Mouse (Mus musculus): ENCODE measurements at regions not wholly inside any gene's neighbourhood (a gene's known extent, or its start where the extent isn't known, plus 50 kb on each side); places are given as distances from the start of the nearest gene placed in this dataset.
A peak's percentile ranks its signal among the peaks of the same experiment; 100 is the strongest.

DNA sequence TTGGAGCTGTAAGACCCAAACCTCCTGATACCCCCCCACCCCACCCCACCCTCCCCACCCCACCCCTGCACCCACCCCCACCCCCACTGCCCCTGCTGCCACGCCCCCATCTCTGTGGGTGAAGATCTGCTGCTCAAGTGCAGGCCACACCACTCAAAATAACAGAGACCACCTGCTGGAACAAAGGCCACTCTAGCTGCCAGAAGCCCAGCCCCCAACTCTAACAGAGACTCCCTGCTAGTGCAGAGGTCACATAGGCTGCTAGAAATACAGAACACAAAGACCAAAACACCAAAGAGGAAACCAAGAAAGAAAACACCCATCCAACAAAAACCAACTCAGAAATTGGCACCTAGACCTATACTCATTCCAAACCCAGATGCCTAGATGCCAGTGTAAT is 58.9 kb downstream of the Olfr267 start:
- no peak for DNase-seq

DNA sequence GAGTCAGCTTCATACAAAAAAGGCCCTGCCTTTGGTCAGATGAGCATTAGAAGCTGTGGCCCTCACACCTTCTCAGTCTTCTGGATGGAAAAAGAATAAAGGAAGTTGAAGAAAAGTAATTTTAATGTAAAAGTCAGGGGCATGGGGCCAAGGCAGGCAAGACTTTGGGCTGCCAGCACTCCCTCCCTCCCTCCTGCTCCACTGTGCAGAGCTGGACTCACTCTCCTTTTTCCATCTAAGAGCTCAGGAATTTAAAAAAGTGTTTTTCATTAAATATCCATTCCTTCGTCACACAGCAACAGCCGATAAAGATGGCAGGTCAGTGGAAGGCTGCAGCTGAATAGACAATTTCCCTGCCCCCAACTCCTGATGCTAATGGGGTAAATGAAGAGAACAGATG is 61.1 kb downstream of the Olfr267 start:
- no peak for DNase-seq

DNA sequence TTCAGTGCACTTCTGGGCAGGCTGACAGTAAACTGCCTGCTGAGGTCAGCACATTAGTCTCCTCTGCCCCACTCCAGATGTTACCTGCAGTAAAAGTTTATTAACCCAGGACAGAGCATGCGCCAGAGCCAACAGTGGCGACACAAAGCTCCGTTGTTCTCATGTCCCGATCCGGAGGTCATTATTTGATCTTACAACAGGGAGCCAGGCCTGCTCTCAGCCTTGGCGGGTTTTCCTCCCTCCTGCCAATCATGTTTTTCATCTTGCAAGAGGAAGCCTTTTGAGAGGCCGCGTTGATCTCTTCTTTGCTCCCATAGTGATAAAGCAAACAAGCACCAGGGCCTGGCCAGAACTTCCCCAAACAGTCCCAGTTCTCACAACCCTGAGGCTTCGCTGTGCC is 64.7 kb downstream of the Olfr267 start:
- no peak for DNase-seq

DNA sequence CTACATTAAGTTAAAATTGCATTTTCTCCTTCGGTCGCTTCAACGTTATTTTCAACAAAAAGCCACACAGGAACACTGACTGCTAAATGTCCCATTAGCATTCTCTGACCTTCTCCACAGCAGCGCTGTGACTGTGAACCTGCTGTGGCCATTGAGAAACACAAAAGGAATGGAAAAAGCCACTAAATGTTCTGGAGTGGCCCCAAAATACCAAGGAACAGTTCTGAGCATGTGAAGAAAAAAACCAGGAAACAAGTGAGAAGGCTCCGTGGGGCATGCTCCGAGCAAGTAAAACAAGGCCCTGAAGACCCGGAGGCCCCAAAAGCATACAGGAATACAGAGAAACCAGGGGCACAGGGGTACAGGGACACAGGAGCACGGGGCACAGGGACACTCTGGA is 66.8 kb downstream of the Olfr267 start:
- no peak for DNase-seq

DNA sequence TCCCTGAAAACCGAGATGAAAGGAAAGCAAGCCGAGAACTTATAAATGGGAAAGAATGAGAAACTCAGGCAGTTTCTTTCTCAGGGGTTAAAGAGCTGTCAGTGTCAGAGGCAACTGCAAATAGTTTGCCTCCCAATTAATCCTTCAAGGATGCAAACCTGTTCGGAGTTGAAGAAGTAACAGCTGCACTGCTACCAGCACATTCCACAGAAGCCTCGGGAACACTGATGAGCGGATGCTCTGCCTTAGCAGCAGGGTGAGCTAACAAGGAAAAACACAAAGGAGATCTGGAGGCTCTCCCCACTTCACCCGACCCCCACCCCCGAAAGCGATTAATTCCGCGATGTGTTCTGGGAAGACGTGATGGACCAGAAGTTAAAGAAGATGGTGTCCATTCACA is 71.1 kb downstream of the Olfr267 start:
- DNase-seq: no peak

DNA sequence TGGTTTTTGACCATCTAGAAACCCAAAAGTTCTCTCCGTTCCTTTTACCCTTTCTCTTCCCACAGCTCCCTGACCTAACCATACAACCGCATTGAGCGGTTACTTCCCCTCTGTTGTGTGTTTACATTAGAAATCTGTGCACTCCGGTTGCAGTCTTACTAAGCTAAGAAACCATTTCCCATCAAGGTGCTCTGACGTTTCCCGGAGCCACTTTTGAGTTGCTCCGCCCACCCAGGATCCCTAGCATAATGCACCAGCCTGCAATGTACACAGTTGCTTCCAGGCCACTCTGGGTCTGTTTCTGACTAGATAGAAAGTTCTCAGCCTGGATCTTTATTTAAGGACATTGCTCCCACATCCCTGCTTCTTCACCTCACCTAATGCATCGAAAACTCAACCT is 71.7 kb downstream of the Olfr267 start:
- DNase-seq: no peak

DNA sequence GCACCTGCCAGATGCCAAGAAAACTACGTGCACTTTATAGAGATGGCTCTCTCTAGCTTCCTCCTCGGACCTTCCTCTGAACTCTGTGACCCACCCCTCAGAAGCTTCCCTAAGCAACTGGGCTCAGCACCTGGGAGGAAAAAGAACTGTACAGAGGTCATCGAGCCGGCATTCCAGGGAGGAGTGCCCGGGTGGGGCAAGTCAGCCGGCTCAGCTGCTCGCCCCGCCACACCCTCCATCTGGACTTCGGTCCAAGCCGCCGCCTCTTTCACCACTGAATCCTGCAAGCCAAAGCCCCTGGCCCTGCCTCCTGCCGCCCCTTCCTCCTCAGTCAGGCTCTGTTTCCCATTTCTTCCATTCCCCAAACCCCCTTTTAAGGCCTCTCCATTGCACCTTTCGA is 73.3 kb downstream of the Olfr267 start:
- DNase-seq: peak; percentile 40 to 67

DNA sequence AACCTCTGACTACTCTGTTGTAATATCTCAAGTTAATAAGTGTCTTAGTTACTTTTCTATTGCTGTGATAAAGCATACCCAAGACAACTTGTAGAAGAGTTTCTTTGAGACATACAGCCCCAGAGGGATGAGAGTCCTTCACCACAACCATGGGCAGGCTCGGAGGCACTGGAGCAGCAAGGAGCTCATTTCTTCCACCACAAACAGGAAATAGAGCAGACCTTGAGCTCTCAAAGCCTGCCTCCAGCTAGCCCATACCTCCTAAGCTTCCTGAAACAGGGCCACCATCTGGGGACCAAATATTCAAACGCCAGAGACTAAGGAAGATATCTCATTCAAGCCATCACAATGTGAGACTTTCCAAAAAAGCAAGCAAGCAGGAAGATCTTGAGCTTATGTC is 74.6 kb downstream of the Olfr267 start:
- DNase-seq: no peak

DNA sequence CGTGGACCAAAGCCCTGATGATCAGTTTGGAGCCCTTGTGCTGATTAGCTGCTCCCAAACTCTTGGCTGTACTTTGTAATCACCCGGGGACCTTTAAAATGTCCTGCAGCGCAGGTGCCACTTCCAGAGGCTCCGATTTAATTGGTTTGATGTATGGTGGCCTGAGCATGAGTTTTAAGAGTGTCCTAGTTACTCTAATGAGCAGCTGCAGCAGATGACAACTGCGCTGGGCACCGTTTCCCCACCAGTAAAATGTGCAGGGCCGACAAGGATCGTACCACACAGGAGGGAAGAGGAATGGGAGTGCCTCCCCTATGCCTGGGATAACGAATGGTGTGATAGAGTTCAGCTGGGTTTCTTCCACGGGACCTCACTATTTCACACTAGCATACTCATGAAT is 75.3 kb downstream of the Olfr267 start:
- DNase-seq: no peak

DNA sequence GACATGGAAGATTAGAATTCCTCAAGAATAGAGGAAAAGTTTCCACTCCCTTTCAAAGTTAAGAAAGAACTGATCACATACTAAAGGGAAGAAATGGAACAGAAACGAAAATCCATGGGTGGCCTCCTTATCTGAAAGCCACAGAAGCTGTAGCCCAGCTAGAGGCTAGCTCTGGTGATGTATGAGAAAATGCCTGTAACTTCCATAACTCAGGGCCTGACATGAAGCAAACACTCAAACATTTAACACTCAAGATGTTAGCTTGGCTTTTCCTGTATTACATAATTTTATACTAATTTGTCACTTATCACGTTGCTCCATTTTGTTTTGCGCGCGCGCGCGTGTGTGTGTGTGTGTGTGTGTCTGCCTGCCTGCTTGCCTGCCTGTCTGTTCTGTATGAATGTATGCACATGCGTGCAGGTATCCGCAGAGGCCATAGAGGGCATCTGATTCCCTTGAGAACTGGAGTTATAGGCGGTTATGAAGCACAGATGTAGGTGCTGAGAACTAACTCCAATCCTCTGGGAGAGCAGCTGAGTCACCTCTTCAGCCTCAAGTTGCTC is 88.2 kb downstream of the Olfr267 start:
- no peak for DNase-seq

DNA sequence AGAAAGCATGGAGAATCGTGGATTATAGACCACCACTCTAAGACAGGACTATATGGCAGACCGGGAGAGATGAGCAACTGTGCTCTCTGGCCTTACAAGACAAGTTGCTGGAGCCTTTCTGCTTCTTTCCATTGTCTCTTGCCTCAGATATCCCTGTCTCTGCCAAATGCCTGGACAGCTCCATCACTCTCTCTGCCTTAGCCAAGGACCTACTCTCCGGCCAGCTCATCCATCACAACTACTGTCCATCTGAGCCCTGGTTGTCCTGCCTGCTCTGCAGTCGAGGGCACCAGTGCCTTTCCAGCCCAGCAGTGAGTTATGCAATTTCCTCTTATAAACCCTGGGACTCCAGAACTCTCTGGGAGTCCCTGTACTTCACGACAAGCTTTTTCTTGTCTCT is 88.7 kb downstream of the Olfr267 start:
- DNase-seq: no peak

DNA sequence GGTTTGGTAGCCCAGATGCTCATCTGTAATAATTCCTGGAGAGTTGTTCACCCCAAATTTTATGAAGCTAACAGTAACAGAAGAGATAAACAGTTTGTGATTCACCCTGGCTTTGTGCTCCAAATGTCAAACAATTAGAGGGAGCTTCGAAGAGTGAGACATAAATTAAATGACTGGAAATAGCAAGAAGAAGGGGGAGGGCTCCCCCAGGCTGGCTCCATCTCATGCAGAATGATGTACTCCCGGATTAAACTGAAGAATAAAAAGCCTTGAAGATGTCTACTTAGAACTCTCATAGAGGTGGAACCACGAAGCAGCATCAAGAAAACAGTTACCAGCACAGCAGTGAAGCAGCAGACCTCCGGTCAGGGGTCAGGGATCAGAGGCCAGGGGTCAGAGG is 90.8 kb downstream of the Olfr267 start:
- no peak for DNase-seq

DNA sequence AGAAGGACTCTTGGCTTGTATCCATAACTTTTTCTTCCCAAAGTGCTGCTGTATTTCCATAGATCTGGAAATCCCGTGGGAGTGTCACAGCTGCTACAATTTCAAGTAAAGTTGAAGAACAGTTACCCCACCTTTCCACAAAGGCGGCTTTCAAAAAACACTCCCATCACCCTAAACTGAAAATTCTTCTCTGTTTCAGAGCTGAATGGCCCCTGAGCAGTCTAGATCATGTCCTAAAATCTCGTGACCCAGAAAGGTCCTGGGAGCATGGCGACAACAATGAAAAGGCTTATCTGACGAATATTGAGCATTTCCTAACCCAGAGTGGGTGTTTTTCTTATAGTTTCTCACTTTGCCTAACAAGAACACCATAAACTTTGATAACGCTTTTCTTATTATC is 92.2 kb downstream of the Olfr267 start:
- DNase-seq: no peak

DNA sequence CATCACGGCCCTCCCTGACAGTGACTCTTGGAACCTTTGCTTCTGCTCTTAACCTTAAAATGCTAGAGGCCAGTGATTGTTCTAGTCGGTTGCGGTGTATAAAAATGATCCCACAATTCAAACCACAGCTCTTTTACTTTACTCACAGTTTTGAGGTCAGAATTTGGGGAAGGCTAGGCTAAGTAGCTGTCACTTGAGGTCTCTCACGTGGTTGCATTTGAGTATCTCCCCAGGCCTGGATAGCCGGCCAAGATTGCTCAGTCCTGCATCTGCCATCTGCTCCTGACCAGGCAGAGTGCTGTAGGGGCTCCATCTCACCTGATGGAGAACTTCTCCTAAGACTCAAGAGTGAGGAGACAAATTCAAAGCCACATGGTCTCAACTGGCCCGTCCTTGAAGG is 94.5 kb downstream of the Olfr267 start:
- DNase-seq: no peak

DNA sequence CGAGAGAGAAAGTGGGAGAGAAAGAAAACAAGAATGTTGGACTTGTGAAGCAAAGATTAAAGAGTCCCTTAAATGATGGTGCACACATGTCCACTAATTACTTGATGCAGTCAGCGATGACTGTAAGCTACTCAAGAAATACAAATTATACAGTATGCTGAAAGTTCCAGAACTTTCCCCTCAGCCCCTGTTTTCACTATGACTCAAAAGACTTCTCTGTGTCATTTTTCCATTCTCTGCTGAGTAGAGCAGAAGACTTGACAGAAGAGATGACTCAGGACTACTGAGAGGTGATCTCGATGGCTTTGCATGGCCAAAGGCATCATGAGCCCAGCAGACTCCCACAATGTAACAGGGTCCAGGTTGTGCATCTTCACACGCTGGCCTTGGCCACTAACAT is 105.6 kb downstream of the Olfr267 start:
- DNase-seq: no peak

DNA sequence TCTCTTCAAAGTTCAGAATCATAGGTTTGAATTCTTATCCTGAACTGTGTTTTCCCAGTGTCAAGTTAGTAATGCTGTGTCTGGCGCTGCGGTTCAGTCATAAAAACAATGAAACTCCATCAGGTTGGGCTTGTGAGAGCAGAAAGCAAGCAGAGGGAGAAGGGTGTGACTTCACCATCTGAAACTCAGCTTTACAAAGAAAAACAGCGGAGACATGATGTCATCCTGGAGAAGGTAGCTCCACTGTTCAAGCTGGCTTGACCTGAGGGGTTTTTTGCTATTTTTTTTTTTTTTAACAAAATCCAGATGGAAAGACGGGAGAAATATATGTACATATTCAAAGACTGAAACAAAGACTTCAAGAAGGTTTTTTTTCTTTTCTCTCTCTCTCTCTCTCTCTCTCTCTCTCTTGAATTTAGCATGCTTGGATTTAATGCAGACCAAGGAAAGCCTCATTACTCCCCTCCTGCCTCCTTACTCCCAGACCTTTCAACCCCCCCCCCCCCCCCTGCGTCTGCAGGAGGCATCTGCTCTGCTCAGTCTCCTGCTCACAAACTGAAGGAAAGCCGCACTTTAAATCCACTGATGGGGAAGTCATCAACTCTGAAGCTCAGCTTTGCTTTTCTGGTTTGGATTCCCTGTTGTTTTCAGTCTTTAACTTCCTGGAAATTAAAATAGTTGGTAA is 109.7 kb downstream of the Olfr267 start:
- no peak for DNase-seq

DNA sequence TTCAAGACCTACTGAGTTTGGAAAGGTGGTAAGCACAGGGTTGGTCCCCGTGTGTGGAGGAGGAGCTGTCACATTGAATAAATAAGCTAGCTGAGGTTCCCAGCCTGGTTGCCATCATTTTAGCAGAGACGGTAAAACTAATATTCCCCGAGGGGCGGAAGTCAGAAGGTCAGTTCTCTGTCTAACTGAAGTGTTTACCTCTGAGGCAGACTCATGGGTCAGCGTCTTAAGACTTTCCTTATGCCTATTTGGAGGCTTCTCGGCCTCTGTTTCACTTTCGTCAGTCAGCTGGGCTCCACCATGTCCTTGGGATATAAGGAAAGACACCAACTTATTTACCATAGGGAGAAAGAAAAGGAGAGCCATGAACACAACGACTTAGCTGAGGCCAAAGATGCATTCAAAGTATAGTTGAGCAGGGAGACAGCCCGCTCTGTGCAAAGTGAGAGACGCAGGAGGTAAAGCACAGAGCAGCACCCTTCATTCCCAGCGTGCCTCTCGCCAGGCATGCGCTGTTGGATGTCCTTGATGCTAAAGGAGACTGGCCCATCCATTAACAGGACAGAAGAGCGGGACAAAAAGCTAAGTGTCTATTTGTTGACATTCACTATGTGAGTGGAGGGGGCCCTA is 116.0 kb downstream of the Olfr267 start:
- peak in 1 of 2 experiments; percentile 3 for DNase-seq

DNA sequence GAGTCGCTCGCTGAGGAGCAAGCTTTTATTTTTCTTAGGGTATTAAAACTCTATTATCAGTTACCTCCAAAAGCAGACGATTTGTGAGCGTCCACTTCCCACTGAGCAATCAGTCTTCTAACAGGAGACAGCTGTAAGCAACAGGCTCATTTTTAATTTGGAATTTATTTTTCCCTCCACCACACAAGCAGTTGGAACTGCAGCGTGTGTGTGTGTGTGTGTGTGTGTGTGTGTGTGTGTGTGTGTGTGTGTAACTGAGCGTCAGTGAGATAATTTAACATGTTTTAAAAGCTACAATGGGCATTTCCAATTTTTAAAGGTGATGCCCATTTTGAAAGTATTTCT is 116.6 kb downstream of the Olfr267 start:
- DNase-seq: no peak

DNA sequence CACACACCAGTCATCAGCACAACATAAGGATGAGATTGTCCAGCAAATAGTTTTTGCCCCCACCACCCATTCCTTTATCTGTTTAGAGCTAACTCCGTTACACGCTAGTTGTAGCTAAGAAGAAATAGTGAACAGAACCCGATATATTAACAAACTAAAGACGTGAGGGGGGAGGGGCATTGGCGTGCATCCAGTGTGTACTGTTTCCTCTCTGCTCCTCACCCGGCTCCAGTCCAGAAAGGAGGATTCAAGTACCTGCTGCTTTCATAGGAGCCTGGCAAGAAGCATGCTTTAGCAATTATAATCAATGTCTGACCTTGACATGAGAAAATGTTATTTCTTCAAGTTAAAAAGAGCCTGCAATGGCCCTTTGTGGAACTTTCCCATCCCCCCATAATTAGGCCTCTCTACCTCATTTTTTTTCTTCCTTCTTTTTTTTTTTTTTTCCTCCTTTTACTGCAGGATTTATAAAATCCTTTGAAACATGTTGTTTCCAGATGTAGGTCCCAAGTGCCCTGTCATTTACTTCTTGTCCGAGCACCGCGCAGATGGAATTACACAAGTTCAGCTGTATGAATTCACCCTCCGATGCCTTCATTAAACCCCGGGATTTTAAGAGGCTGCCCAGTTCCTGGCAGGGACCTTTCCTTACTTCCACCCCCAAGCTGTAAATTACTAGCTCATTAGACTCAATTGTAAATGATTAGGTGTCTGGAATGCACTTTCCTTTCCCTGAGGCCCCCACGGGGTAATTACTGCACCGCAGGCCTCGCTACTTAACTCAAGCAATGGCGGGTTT is 116.6 kb upstream of the Lpar1 start:
- DNase-seq: peak; percentile 23 to 44

DNA sequence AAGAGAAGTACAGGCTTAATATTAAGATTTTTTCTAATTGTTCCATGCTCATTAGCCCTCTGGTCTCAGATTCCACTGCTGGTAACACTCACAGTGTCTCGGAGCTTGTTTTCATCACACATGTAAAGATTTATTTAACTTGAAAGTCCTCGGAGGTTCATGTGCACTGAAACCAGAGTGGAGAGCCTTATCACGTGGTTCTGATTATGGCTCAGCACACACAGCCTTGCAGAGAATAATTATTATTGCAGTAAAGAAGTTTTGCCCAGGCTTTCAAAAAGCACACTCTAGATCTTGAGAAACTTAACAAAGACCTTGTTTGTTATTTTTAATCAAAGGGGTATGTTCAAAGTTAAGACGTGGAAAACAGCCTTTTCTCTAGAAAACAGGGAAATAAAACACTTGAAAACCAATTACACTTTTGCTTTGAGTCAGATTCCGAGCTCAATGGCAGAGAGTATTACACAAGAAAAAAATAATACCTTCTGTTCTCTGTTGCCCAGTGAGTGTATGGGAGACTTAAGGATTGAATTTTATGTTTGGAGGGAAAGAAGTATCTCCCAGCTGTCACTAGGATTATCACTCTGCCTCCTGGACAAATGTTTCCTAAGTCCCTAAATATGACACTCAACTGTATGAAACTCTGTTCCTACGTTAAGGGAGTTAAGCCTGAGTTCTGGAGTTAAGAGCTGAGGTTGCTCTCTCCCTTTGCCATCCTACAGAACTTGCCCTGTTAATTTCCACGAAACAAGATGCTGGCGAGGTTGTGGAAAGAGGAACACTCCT is 114.9 kb upstream of the Lpar1 start:
- DNase-seq: no peak

DNA sequence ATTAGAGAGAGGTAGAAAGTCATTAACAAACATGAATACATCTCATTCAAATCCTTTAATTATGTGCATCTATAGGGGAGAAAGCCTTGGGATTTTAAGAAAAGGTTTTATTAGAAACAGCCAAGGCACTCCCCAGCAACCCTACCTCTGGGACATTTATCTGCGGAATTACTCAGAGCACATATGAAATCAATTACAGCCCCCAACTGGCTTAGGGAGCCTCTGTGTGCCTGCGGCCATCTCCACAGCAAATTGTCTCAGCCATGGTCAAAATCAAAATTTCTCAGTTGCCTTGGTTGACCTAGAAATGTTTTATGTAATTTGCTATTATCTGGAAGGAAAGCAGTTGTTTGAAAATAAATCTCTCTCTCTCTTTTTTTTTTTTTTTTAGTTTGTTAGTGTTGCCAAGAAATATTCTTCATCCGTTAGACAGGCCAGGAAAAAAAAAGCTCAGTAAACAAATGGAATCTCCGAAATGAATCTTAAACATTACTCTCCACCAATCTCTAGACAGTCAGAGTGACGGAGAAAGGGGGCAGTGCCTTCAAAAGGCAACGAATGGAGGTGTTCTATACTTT is 110.0 kb upstream of the Lpar1 start:
- DNase-seq: no peak

DNA sequence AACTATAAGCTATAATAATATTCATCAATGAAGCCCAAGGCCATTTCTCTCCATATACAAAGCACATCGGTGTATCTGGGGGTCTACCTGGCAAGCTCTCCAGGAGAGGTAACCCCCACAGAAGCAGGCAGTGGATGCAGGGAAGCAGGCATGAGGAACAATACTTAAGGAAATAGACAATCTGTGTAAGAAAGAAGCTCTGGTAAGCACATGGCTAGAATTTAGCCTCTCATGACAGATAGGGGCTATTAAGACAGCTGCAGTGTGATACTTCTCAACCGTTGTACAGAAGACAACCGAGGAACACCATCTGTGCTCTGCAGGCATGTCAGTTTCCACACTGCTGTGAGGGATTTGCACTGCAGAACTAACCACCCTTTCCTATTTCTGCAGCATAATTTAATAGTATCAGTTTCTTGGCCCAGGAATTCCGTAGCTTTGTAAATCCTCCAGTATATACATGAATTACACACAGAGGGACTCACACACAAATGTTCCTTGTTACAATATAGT is 108.1 kb upstream of the Lpar1 start:
- no peak for DNase-seq

DNA sequence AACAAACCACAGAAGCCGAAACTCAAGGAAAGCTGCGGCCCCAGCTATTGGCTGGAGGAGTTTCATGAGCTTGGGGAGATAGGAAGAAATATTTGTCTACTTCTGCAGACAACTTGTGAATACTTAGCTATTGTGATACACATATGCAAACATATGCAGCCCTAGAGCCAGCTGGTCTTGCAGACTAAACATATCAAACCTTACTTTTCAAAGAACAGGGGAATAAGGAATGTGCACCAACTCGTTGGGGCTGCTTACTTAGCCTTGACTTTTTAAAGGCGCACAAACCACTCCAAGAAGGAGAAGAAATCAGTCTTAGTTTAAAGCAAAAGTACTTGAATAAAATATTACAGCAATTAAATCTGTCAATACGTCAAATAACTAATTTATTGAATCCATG is 106.8 kb upstream of the Lpar1 start:
- DNase-seq: no peak

Measured in kidney, postnatal 25 days (tissue).